Mouse (Mus musculus): ENCODE measurements around the gene Qpct. TPM values are rescaled to one million over a fixed set of nuclear protein-coding genes. Genes with fewer than 3 reads are reported as not detected.

The Qpct gene
- 0.90 and 1.8 TPM in 2 replicates for polyA plus RNA-seq (2012; rRNA removed)

GRCm38 (mm10) chr17:79051606-79052005 is at the start of gene Qpct:
Qpct (plus strand) TSS chr17:79051906.

DNA sequence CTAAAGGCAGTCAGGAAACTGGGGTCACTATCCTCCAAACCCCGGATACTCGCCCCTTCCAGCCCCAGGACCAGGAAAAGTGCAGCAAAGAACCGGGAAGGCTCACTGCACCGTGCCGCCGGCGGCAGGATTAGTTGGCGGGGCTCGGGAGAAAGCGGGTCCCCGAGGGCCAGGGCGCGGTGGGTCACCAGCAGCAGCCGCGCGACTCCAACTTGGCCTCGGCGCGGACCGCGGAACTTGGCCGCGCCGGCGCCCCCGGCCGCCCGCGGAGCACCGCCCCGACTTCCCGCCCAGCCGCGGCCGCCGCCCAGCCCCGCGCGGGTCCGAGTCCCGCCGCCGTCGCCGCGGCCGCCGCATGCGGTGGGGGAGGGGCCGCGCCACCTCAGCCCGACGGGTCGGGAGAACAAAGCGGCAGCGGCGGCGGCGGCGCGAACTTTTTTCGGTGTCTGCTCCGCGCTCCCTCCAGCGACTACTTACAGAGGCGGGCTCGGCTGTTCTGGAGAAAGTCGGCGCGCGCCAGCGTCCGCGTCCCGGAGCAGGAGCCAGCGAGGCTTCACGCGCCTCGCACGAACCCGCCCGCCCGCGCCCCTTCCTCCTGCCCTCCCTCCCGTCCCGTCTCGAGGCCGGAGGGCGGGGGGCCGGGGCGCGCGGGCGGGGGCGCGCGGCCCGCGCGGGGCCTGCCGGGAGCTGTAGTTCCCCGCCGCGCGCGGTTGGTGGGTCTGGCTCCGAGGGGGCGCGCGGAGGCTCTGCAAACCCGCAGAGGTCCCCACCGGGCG is 31.3 kb upstream of the Qpct start, which contains the start of gene Prkd3:
Prkd3 (minus strand) TSS at position 609 of the 776 bp plus-strand sequence.

Other genes with a start within 250 kb of the Qpct start
- gene Heatr5b, start 216.5 kb upstream of the Qpct start, polyA plus RNA-seq (2012; rRNA removed), result 3.8 and 6.2 TPM in 2 replicates
- 2.1 and 3.0 TPM in 2 replicates for gene Gpatch11, start 216.3 kb upstream of the Qpct start, polyA plus RNA-seq (2012; rRNA removed)
- gene Eif2ak2, start 169.3 kb upstream of the Qpct start, polyA plus RNA-seq (2012; rRNA removed), result 0.16 and 0.60 TPM in 2 replicates
- gene Sult6b1, start 144.9 kb upstream of the Qpct start, polyA plus RNA-seq (2012; rRNA removed), result not detected in 2 replicates
- gene Cebpzos, start 135.4 kb upstream of the Qpct start, polyA plus RNA-seq (2012; rRNA removed), result 1.4 and 1.8 TPM in 2 replicates
- 0.17 and 0.39 TPM in 2 replicates for gene Cebpz, start 114.8 kb upstream of the Qpct start, polyA plus RNA-seq (2012; rRNA removed)
- 1.6 and 1.8 TPM in 2 replicates for gene Ndufaf7, start 114.8 kb upstream of the Qpct start, polyA plus RNA-seq (2012; rRNA removed)
- 0.43 and 1.1 TPM in 2 replicates for gene Prkd3, start 31.1 kb upstream of the Qpct start, polyA plus RNA-seq (2012; rRNA removed)

Measured in stomach, adult 2 months (tissue).